Comparison of ENCODE assay signal across 14 mouse cellular contexts in the genomic region with DNA sequence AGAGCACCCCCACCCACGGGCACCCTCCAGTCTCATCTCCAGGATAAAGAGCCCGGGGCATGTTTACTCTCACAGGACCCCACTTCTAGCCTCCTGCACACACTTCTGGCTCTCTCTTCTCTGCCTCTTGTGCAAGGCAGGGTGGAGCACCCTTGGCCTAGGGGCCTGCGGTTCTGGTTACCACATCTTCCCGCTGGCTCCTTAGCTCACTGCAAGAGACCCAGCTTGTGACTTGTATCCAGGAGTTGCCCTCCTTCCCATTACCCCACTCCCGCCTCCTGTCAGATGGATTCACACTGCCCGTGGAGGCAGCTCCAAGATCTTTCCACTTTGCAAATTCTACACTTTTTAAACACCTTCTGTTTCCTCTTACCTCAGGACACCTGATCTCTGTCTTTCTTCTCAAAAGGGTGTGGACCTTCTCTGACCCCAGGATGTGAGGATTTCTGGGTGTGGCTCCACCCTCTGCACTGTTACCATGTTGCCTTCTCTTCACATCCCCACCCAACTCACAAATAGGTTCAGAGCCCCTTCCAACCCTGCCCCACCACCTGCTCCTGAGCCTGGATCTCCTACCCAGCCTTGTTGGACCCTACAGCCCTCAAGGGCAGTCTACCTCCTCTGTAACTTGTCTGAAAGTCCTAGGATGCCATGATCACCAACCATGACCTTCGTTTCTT. TPM values are rescaled to one million over a fixed set of nuclear protein-coding genes. Genes with fewer than 3 reads are reported as not detected.
A peak's percentile ranks its signal among the peaks of the same experiment; 100 is the strongest.
DNase-seq lines count a peak whose midpoint lies in the region; ATAC-seq and TF ChIP-seq lines count a peak whose summit lies in the region.
"Had no signal": no experiment of that assay in that cellular context is flagged by ENCODE, and none has a peak within 500 bp of the region (broad histone marks: within the 10 kb centered on the region; RNA-seq: fewer than 3 reads in every experiment).

No protein-coding gene starts in this region.

- no peak for TF ChIP-seq CTCF in G1E (IDR thresholded peaks at IDR 0.05; ENCODE audit: low read depth, low read length)

- H3K4me3 ChIP-seq in G1E (ENCODE audit: low read depth, low read length): peak overlapping the region; percentile 49; the same call in 1 of the 2 replicates
- H3K4me3 ChIP-seq: erythroblast, embryonic 14.5 days; hindbrain, embryonic 13.5 days had no signal

- ATAC-seq in CD4-positive, CD25-positive, alpha-beta regulatory T cell, adult 4 months: peak; percentile 33
- ATAC-seq in G1E (ENCODE audit: extremely low read depth, insufficient number of reproducible peaks, low FRiP score, poor library complexity, severe bottlenecking): no peak
- ATAC-seq in megakaryocyte, adult 5-6 weeks (ENCODE audit: poor library complexity, severe bottlenecking): peak; percentile 82

- H3K4me1 ChIP-seq in G1E (ENCODE audit: insufficient read depth, low read depth, low read length): peaks cover 96% of the 10 kb centered on the region

- peak; percentile 55 for DNase-seq in G1E (ENCODE audit: low spot score)
- DNase-seq in liver: peak; percentile 41
- DNase-seq in cerebellum, postnatal 36 days: no peak
- no peak for DNase-seq in urinary bladder, adult 2 months (ENCODE audit: low spot score)
- DNase-seq in layer of hippocampus, adult 11-12 months (ENCODE audit: low spot score): no peak
- no peak for DNase-seq in thymus, postnatal 10 days (ENCODE audit: low spot score in 2 of 2)
- DNase-seq: cerebellum, adult 9-11 months; gastrocnemius, postnatal 36 days had no signal

- H3K9me3 ChIP-seq in G1E (replicated peaks): no peaks in the 10 kb centered on the region
- H3K9me3 ChIP-seq: hindbrain, embryonic 13.5 days had no signal

- H3K36me3 ChIP-seq in G1E (replicated peaks): peaks cover 78% of the 10 kb centered on the region

- no peaks in the 10 kb centered on the region for H3K27me3 ChIP-seq in G1E (ENCODE audit: insufficient read depth, low read length)
- H3K27me3 ChIP-seq: hindbrain, embryonic 13.5 days had no signal

RNA-seq across cellular contexts. Expression of a gene that starts 8.8 kb away (rescaled TPM):
- 100 to 1,000 TPM; 165 to 194 TPM for polyA plus RNA-seq in CD4-positive, CD25-positive, alpha-beta regulatory T cell, adult 4 months (2017; shearing (Covaris generic))
- total RNA-seq in G1E (2014; fragmentation: Nextera tagmentation) (48.9 and 58.3 TPM in 2 replicates), G1E (2017) (73.9 and 77.9 TPM in 2 replicates)
- 47.0 and 50.6 TPM in 2 replicates for polyA plus RNA-seq in G1E (2012)
- 147 and 149 TPM in 2 replicates for total RNA-seq in megakaryocyte, adult 5-6 weeks (2015)
- total RNA-seq in megakaryocyte, adult 5-6 weeks (2017): 224 and 228 TPM in 2 replicates
- polyA plus RNA-seq in urinary bladder, adult 2 months (2012; rRNA removed): 24.2 and 24.7 TPM in 2 replicates

RNA-seq across cellular contexts. Expression of a gene that starts 17.3 kb away (rescaled TPM):
- not detected for polyA plus RNA-seq in CD4-positive, CD25-positive, alpha-beta regulatory T cell, adult 4 months (2017; shearing (Covaris generic))
- not detected in 2 replicates for total RNA-seq in G1E (2014; fragmentation: Nextera tagmentation)
- total RNA-seq in G1E (2017): not detected in 2 replicates
- not detected in 2 replicates for polyA plus RNA-seq in G1E (2012)
- 0.09 TPM in 1 of 2 replicates, not detected in the other for total RNA-seq in megakaryocyte, adult 5-6 weeks (2015)
- 0.26 and 0.37 TPM in 2 replicates for total RNA-seq in megakaryocyte, adult 5-6 weeks (2017)
- polyA plus RNA-seq in urinary bladder, adult 2 months (2012; rRNA removed): 0.04 and 0.07 TPM in 2 replicates
- total RNA-seq: gastrocnemius, postnatal 36 days; left cerebral cortex, postnatal 25 days had no signal
- polyA plus RNA-seq: erythroblast, embryonic 14.5 days; hindbrain, embryonic 13.5 days; midbrain, embryonic 11.5 days had no signal

RNA-seq across cellular contexts. Expression of a gene that starts 38.3 kb away (rescaled TPM):
- 10 to 100 TPM; 66.1 to 83.6 TPM for polyA plus RNA-seq in CD4-positive, CD25-positive, alpha-beta regulatory T cell, adult 4 months (2017; shearing (Covaris generic))
- total RNA-seq in G1E (2014; fragmentation: Nextera tagmentation) (108 and 132 TPM in 2 replicates), G1E (2017) (483 and 581 TPM in 2 replicates)
- 437 and 460 TPM in 2 replicates for polyA plus RNA-seq in G1E (2012)
- total RNA-seq in megakaryocyte, adult 5-6 weeks (2015): 387 and 421 TPM in 2 replicates
- total RNA-seq in megakaryocyte, adult 5-6 weeks (2017): 615 and 637 TPM in 2 replicates
- polyA plus RNA-seq in urinary bladder, adult 2 months (2012; rRNA removed): 300 and 319 TPM in 2 replicates

Comparison
In these comparisons a context has a peak if more than half of its experiments do, and no peak if none do; other contexts are left out.
1. DNase-seq: peak in G1E (single experiment) and liver (single experiment); none in cerebellum, postnatal 36 days (0 of 2), urinary bladder, adult 2 months (single experiment), layer of hippocampus, adult 11-12 months (single experiment) and thymus, postnatal 10 days (0 of 2).